Mouse (Mus musculus): ENCODE measurements at regions not wholly inside any gene's neighbourhood (a gene's known extent, or its start where the extent isn't known, plus 50 kb on each side); places are given as distances from the start of the nearest gene placed in this dataset.

GRCm38 (mm10) chrX:143024325-143024971, 57.9 kb upstream of the Ammecr1 start:
- no peak for DNase-seq

- DNase-seq, result no peak
Measured at GRCm38 (mm10) chrX:143030371-143031010, 64.0 kb upstream of the Ammecr1 start.

- no peak for DNase-seq
Measured at GRCm38 (mm10) chrX:143039878-143040277, 59.5 kb upstream of the Rtl9 start.

- DNase-seq, result no peak
Measured at GRCm38 (mm10) chrX:143044296-143044695, 55.1 kb upstream of the Rtl9 start.

- DNase-seq, result peak; percentile 27
Measured at GRCm38 (mm10) chrX:143046293-143046692, 53.1 kb upstream of the Rtl9 start.
